Mouse (Mus musculus): ENCODE measurements around the gene Hist1h2ag. TPM values are rescaled to one million over a fixed set of nuclear protein-coding genes. Genes with fewer than 3 reads are reported as not detected.

The Hist1h2ag gene
- polyA plus RNA-seq, 1 experiment: 41.5 TPM

- no peak for TF ChIP-seq GATA1 (IDR thresholded peaks at IDR 0.05; ENCODE audit: low read length)
Observed at GRCm38 (mm10) chr13:22028673-22029460, 13.9 kb downstream of the Hist1h2ag start.

- no peak for TF ChIP-seq GATA1 (IDR thresholded peaks at IDR 0.05; ENCODE audit: low read length)
Observed at GRCm38 (mm10) chr13:22026058-22027031, 16.4 kb downstream of the Hist1h2ag start.

- no peak for TF ChIP-seq GATA1 (IDR thresholded peaks at IDR 0.05; ENCODE audit: low read length)
Observed at GRCm38 (mm10) chr13:22022241-22022640, 20.5 kb downstream of the Hist1h2ag start.

- no peak for TF ChIP-seq GATA1 (IDR thresholded peaks at IDR 0.05; ENCODE audit: low read length)
Observed at GRCm38 (mm10) chr13:22021581-22021980, 21.2 kb downstream of the Hist1h2ag start.

GRCm38 (mm10) chr13:22020901-22021339 is 21.8 kb downstream of the Hist1h2ag start:
- no peak for TF ChIP-seq GATA1 (IDR thresholded peaks at IDR 0.05; ENCODE audit: low read length)

GRCm38 (mm10) chr13:22019934-22020835 is 22.6 kb downstream of the Hist1h2ag start:
- no peak for TF ChIP-seq GATA1 (IDR thresholded peaks at IDR 0.05; ENCODE audit: low read length)

- no peak for TF ChIP-seq GATA1 (IDR thresholded peaks at IDR 0.05; ENCODE audit: low read length)
Observed at GRCm38 (mm10) chr13:22015479-22016450, 27.0 kb downstream of the Hist1h2ag start.

GRCm38 (mm10) chr13:22014411-22014845 is 28.3 kb downstream of the Hist1h2ag start:
- TF ChIP-seq GATA1 (IDR thresholded peaks at IDR 0.05; ENCODE audit: low read length): no peak

GRCm38 (mm10) chr13:22013716-22014115 is 29.0 kb downstream of the Hist1h2ag start:
- TF ChIP-seq GATA1 (IDR thresholded peaks at IDR 0.05; ENCODE audit: low read length): no peak

GRCm38 (mm10) chr13:22009642-22010041 is 33.1 kb downstream of the Hist1h2ag start, which contains the start of gene Prss16:
TSS of gene Prss16 (minus strand) at chr13:22009742.
- TF ChIP-seq GATA1 (IDR thresholded peaks at IDR 0.05; ENCODE audit: low read length): no peak

GRCm38 (mm10) chr13:22008707-22009106 is 34.0 kb downstream of the Hist1h2ag start:
- no peak for TF ChIP-seq GATA1 (IDR thresholded peaks at IDR 0.05; ENCODE audit: low read length)

- no peak for TF ChIP-seq GATA1 (IDR thresholded peaks at IDR 0.05; ENCODE audit: low read length)
Observed at GRCm38 (mm10) chr13:22007872-22008271, 34.9 kb downstream of the Hist1h2ag start.

- no peak for TF ChIP-seq GATA1 (IDR thresholded peaks at IDR 0.05; ENCODE audit: low read length)
Observed at GRCm38 (mm10) chr13:22007121-22007510, 35.6 kb downstream of the Hist1h2ag start.
